In the genomic region with DNA sequence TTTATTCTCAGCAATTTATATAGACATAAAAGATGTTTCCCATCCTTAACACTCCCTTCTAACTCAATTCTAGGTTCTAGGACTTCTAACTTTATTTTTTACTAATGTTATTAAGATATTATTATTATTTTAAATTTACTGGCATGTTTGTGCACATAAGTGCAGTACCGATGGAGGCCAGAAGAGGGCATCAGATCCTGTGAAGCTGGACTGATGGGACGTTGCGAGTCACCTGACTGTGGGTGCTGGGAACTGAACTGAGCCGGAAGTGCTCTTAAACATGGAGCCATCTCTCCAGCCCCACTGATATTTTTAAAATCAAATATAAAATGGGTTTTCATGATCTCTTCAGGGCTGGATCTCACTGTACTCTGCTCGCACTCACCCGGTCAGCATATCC, we compare ENCODE assay signal across 13 mouse cellular contexts.
DNase-seq lines count a peak whose midpoint lies in the region; ATAC-seq and TF ChIP-seq lines count a peak whose summit lies in the region.
"Had no signal": no experiment of that assay in that cellular context is flagged by ENCODE, and none has a peak within 500 bp of the region (broad histone marks: within the 10 kb centered on the region; RNA-seq: fewer than 3 reads in every experiment).

No protein-coding gene starts in this region.

- H3K4me2 ChIP-seq in intestine, embryonic 14.5 days (ENCODE audit: low read length): no peak overlapping the region
- H3K4me2 ChIP-seq in intestine, embryonic 16.5 days (ENCODE audit: low read depth, low read length): no peak overlapping the region
- H3K4me2 ChIP-seq in liver, postnatal 0 days (ENCODE audit: low read depth, low read length): no peak overlapping the region
- H3K4me2 ChIP-seq: heart, embryonic 13.5 days; hindbrain, embryonic 15.5 days; neural tube, embryonic 15.5 days had no signal

- in situ Hi-C loops in ES-E14 (cut with MboI; ENCODE audit: low sequenced_read_pairs in 2 of 2, unreplicated experiment in 2 of 2): no loop called here

- no peak for ATAC-seq in intestine, embryonic 14.5 days (replicated peaks; ENCODE audit: low FRiP score, low TSS enrichment, low read depth)
- no peak for ATAC-seq in intestine, embryonic 16.5 days
- ATAC-seq in liver, postnatal 0 days: no peak

- TF ChIP-seq POLR2A in olfactory bulb, adult 2 months (IDR thresholded peaks at IDR 0.05; ENCODE audit: insufficient read depth, low read depth, low read length): no peak

- 88% methylated on average over 6 of the region's 6 CpGs for WGBS in intestine, embryonic 14.5 days
- whole genome bisulfite sequencing in intestine, embryonic 16.5 days: 88% methylated on average over 6 of the region's 6 CpGs
- WGBS in liver, postnatal 0 days (ENCODE audit: insufficient replicate concordance): 81% methylated on average over 6 of the region's 6 CpGs
- 94% methylated on average over 6 of the region's 6 CpGs for WGBS in olfactory bulb, adult 2 months

- H3K9me3 ChIP-seq in intestine, embryonic 14.5 days (ENCODE audit: control insufficient read depth, low read length): no peaks in the 10 kb centered on the region
- H3K9me3 ChIP-seq in intestine, embryonic 16.5 days (ENCODE audit: control insufficient read depth, low read length): no peaks in the 10 kb centered on the region; the same call in 1 of the 2 replicates
- peaks cover 10% of the 10 kb centered on the region for H3K9me3 ChIP-seq in liver, postnatal 0 days (ENCODE audit: low read length)
- no peaks in the 10 kb centered on the region for H3K9me3 ChIP-seq in ES-E14 (ENCODE audit: control insufficient read depth, insufficient read depth, low read depth, low read length)
- H3K9me3 ChIP-seq: hindbrain, embryonic 15.5 days had no signal

- H3K36me3 ChIP-seq in intestine, embryonic 14.5 days (ENCODE audit: control insufficient read depth, insufficient read depth, low read length): no peaks in the 10 kb centered on the region
- no peaks in the 10 kb centered on the region for H3K36me3 ChIP-seq in intestine, embryonic 16.5 days (ENCODE audit: control insufficient read depth, insufficient read depth, low read length)
- H3K36me3 ChIP-seq in liver, postnatal 0 days (replicated peaks; ENCODE audit: insufficient read depth, low read length): no peaks in the 10 kb centered on the region
- H3K36me3 ChIP-seq in ES-E14 (ENCODE audit: control insufficient read depth, insufficient read depth, low read length, poor library complexity, severe bottlenecking): no peaks in the 10 kb centered on the region
- H3K36me3 ChIP-seq: hindbrain, embryonic 15.5 days; neural tube, embryonic 15.5 days had no signal

- no peaks in the 10 kb centered on the region for H3K27me3 ChIP-seq in intestine, embryonic 14.5 days (replicated peaks; ENCODE audit: control insufficient read depth, insufficient read depth, low read length)
- no peaks in the 10 kb centered on the region for H3K27me3 ChIP-seq in intestine, embryonic 16.5 days (replicated peaks; ENCODE audit: control insufficient read depth, insufficient read depth, low read length)
- H3K27me3 ChIP-seq in liver, postnatal 0 days (ENCODE audit: insufficient read depth, low read length): no peaks in the 10 kb centered on the region
- H3K27me3 ChIP-seq: heart, embryonic 13.5 days; hindbrain, embryonic 15.5 days; neural tube, embryonic 15.5 days had no signal

- no peaks in the 10 kb centered on the region for H3K4me1 ChIP-seq in intestine, embryonic 14.5 days (replicated peaks; ENCODE audit: control insufficient read depth, insufficient read depth, low read length)
- H3K4me1 ChIP-seq in intestine, embryonic 16.5 days (ENCODE audit: control insufficient read depth, insufficient read depth, low read length): no peaks in the 10 kb centered on the region
- no peaks in the 10 kb centered on the region for H3K4me1 ChIP-seq in liver, postnatal 0 days (ENCODE audit: insufficient read depth)
- H3K4me1 ChIP-seq in ES-E14 (ENCODE audit: control insufficient read depth in 2 of 2, insufficient read depth in 2 of 2, low read length in 2 of 2, poor library complexity in 1 of 2): no peaks in the 10 kb centered on the region
- H3K4me1 ChIP-seq in olfactory bulb, adult 2 months (ENCODE audit: control insufficient read depth, insufficient read depth, low read length): no peaks in the 10 kb centered on the region
- H3K4me1 ChIP-seq: heart, embryonic 13.5 days; hindbrain, embryonic 15.5 days; neural tube, embryonic 15.5 days had no signal

- DNase-seq in intestine, embryonic 14.5 days (ENCODE audit: low spot score): peak; percentile 55
- DNase-seq in liver, postnatal 0 days: peak; percentile 21
- DNase-seq in liver: no peak
- DNase-seq in ES-E14 (ENCODE audit: low read depth, low spot score): peak; percentile 20
- no peak for DNase-seq in c-Kit-positive CD71-positive TER-119-positive erythroid progenitor cells, embryonic 14.5 days (ENCODE audit: low spot score)
- no peak for DNase-seq in thymus, postnatal 10 days (ENCODE audit: low spot score in 2 of 2)

- no peak overlapping the region for H3K27ac ChIP-seq in intestine, embryonic 14.5 days (ENCODE audit: low read depth)
- H3K27ac ChIP-seq in intestine, embryonic 16.5 days (ENCODE audit: low read length): no peak overlapping the region
- no peak overlapping the region for H3K27ac ChIP-seq in liver, postnatal 0 days (ENCODE audit: low read depth)
- H3K27ac ChIP-seq in ES-E14 (ENCODE audit: insufficient read depth, low read depth, low read length, poor library complexity, severe bottlenecking): no peak overlapping the region
- H3K27ac ChIP-seq in olfactory bulb, adult 2 months (ENCODE audit: insufficient read depth, low read depth, low read length): no peak overlapping the region
- H3K27ac ChIP-seq: heart, embryonic 13.5 days; hindbrain, embryonic 15.5 days; macrophage; neural tube, embryonic 15.5 days had no signal

- no peak for TF ChIP-seq EP300 in liver, postnatal 0 days (IDR thresholded peaks at IDR 0.05; ENCODE audit: low read depth)

- H3K4me3 ChIP-seq in intestine, embryonic 14.5 days (ENCODE audit: low read depth, low read length): no peak overlapping the region
- no peak overlapping the region for H3K4me3 ChIP-seq in intestine, embryonic 16.5 days (ENCODE audit: low read length)
- H3K4me3 ChIP-seq in liver, postnatal 0 days (ENCODE audit: low read depth, low read length): no peak overlapping the region
- H3K4me3 ChIP-seq in ES-E14 (ENCODE audit: insufficient read depth in 1 of 2, low read depth in 1 of 2, low read length in 2 of 2, poor library complexity in 1 of 2, severe bottlenecking in 1 of 2): no peak overlapping the region
- H3K4me3 ChIP-seq in olfactory bulb, adult 2 months (ENCODE audit: insufficient read depth, low read depth, low read length): no peak overlapping the region
- H3K4me3 ChIP-seq: erythroblast, embryonic 14.5 days; heart, embryonic 13.5 days; hindbrain, embryonic 15.5 days; neural tube, embryonic 15.5 days had no signal

- TF ChIP-seq CTCF in liver, postnatal 0 days (IDR thresholded peaks at IDR 0.05; ENCODE audit: low read depth): peak; percentile 47
- peak; percentile 34; the same call in 1 of the 2 replicates for TF ChIP-seq CTCF in olfactory bulb, adult 2 months (IDR thresholded peaks at IDR 0.05; ENCODE audit: insufficient read depth, low read depth, low read length)

- no peak overlapping the region for H3K9ac ChIP-seq in intestine, embryonic 14.5 days (ENCODE audit: low read length)
- no peak overlapping the region for H3K9ac ChIP-seq in intestine, embryonic 16.5 days (ENCODE audit: low read depth, low read length)
- no peak overlapping the region for H3K9ac ChIP-seq in liver, postnatal 0 days (replicated peaks)
- no peak overlapping the region for H3K9ac ChIP-seq in ES-E14 (ENCODE audit: insufficient read depth, low read depth, low read length, poor library complexity, severe bottlenecking)
- H3K9ac ChIP-seq: heart, embryonic 13.5 days; hindbrain, embryonic 15.5 days; neural tube, embryonic 15.5 days had no signal

TF ChIP-seq in ES-E14, 5 proteins besides CTCF, POLR2A, EP300 and RAD21:
- TF ChIP-seq HCFC1 (IDR thresholded peaks at IDR 0.05; ENCODE audit: borderline replicate concordance, insufficient read depth, low read length): no peak
- TF ChIP-seq ZNF384 (IDR thresholded peaks at IDR 0.05; ENCODE audit: low read depth, low read length): 0 out of 2 replicates have a peak, but pooled peaks have one; percentile 16
- TF ChIP-seq ZC3H11A (IDR thresholded peaks at IDR 0.05; ENCODE audit: borderline replicate concordance, low read depth, low read length): no peak
- no peak for TF ChIP-seq MAFK (IDR thresholded peaks at IDR 0.05; ENCODE audit: insufficient read depth, low read depth, low read length)
TF ChIP-seq in ES-E14: peak in this region for 1.

Comparison
In these comparisons a context has a peak if more than half of its experiments do, and no peak if none do; other contexts are left out.
1. DNase-seq: peak in intestine, embryonic 14.5 days (single experiment), liver, postnatal 0 days (single experiment) and ES-E14 (single experiment); none in liver (single experiment), c-Kit-positive CD71-positive TER-119-positive erythroid progenitor cells, embryonic 14.5 days (single experiment) and thymus, postnatal 10 days (0 of 2).